Mouse (Mus musculus) adrenal gland, postnatal 36 days (tissue): ENCODE measurements around the gene Klf16. TPM values are rescaled to one million over a fixed set of nuclear protein-coding genes. Genes with fewer than 3 reads are reported as not detected.
A peak's percentile ranks its signal among the peaks of the same experiment; 100 is the strongest.

ENCODE experiments used
- DNase-seq, 2 experiments: peaks; one replicate each; pipeline ENCODE4 v3.0.0; 2021; ENCODE audit warnings: mixed read lengths in 1 of 2
- total RNA-seq, 2 experiments: library from RNA; stranded (reverse); gene quantifications; 2 replicates each; pipeline ENCODE4 v1.2.3; 2021

Klf16 gene
- total RNA-seq, 2 experiments from 2014 or later = 13.6 to 14.1 TPM

DNA sequence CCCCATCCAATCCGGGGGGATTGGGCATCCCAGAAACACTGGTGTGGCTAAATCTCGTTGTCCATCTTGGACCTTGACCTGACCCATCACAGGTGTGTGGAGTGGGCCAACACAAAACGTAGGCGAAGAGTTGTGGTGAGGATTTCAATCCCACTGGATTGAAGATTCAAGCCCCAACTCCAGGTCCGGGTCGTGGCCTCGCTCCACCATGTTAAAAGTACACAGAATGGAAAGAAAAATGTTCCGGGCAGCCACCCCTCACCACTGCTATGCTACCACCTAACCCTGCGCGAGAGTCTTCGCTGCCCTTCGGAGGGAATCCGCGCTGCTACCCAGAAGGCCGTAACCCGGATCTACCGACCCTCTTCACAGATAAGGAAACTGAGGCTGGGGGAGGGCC, 1.2 kb downstream of the Klf16 start:
- DNase-seq = no peak

DNA sequence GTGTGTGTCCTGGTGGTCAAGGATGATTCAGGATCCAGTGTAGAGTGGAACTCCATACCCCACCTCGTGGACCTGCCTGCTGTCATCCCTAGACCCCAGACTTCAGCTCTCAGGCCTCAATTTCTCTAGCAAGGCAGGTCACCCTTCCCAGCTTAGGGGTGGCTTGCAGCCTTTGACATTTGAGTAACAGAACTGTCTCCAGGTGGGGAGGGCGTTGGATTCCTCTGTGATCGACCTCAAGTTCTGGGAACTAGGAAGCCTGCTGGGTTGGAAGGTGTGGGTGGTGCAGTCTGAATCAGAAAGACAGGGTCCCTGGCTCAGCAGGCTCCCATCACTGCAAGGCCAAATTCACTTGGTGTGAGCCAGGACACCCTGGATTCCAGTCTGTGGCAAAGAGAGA, 2.2 kb downstream of the Klf16 start:
- no peak for DNase-seq

DNA sequence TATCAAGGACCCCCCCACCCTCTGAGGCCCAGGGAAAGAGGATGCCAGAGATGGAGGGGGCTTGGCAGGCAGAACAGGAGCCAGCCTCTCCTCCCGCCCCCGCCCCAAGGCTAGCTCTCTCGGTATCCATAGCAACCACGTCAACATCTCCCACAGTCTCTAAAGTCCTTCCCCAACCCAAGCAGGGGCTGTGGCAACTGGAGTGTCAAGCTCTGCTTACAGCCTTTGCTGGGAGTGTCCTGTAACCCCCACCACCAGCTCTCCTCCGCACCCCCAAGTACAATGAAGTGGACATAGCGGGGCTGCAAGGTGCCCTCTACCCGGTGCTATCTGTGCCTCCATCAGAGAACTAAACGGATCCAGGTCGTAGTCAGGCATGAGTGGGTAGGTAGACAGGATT, 3.2 kb downstream of the Klf16 start:
- no peak for DNase-seq

DNA sequence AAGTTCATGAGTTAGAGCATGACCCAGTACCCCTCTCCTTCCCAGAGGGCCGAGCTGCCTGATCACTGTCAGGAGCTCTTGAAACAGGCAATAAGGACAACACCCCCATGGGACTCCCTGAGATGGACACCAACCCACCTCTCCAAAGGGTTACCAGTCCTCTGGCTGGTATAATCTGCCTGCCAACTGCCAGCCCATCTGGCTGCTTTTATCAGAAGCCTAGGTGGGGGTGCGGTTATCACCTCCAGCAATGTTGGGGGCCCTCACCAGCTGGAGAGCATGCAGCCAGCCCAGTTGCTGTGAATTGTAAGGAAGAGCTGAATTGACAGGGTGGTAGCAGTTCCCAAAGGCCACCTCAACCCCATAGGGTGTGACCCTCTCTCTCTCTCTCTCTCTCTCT, 4.6 kb downstream of the Klf16 start:
- no peak for DNase-seq

DNA sequence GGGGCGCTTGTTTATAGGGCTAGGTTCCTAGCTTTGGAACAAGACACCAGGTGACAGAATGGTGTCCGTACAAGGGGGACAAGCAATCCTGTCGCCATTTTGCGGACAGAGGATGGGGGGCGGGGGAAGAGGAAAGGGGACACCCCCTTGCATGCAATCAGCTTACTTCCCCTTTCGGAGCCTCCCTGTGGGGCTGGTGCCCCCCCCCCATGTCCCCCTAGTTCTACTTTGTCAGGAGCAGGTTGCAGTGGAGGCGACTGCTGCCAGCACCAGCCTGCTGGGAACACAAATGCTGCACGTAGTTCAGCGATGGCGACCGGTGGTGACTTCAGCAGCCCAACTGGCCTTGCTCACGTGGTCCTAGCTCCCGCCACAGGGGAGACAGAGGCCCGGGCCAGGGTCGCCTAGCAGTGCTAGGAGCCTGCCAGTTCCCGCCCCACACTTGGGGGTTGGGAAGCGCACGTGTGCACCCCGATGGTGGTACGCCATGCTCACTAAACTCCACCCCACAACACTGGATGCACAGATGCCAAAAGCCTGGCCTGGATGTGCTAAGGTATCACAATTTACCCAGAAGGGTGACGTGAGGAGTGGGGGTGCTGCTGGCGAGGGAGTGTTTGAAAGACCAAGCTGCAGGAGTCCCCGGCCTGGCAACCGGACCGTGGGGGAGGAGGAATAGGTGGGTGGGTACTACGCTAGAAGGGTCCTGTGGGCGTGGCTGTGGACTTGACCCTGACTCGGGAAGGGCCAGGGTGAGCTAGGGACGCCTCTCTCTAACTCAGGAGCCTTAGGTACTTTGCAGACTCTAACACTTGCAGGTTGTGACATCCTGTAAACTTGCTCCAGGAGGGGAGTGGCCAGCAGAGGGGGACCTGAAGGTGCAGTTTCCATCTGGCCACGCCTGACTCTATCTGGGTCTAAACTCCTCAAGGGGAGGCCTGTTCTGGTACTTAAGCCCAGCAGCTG, 6.0 kb downstream of the Klf16 start:
- DNase-seq = no peak

DNA sequence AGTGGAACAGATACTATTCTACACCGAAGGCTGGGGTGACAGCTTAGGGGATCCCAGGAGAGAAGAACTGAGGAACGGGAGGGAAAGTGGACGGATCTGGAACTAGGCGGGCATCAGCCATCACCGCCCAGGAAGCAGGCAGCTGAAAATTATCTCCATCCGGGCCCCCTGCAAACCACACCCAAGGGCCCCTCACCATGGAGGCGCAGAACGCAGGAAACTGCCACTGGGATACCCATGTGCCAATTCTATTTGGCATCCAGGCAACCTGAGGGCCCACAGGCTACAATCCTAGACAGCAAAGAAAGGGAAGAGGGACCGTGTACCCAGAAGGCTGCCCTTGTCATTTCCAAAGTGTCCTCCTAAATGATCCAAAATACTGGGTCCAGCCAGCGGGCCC, 6.7 kb downstream of the Klf16 start:
- DNase-seq = no peak

DNA sequence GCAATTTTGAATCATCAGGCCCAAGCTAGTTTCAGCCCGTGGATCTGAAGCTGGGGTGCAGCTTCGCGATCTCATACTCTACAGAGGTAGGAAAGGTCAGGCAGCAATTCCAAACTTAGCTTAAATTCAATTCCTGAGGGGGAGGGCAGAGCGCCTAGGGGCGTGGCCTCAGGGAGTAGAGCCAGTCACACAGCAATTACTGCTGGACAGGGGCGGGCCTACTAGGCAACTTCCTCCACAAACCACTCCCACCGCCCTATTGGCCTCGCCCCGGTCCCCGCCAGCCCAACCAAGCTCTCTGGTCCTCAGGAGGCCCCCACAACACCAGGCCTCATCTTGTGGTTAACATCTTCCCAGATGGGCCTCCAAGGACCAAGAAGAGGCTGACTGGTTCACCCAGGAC, 7.5 kb downstream of the Klf16 start:
- DNase-seq = peak; percentile 63 to 84

DNA sequence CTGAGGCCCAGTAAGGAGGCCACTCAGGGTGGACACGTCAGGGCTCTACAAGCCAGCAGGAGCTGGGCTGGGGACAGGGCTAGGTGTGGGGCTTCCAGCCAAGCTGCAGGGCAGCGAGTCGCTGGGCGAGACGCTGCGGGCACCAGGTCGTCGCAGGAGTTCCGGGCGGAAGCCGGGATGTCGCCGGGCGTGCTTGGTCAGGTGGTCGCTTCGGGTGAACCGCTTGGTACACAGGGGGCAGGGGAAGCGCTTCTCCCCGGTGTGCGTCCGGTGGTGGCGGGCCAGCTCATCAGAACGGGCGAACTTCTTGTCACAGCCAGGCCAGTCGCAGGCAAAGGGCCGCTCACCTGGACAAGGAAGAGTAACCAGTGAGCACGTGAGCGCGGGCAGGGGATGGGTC, 8.2 kb downstream of the Klf16 start:
- DNase-seq = no peak

DNA sequence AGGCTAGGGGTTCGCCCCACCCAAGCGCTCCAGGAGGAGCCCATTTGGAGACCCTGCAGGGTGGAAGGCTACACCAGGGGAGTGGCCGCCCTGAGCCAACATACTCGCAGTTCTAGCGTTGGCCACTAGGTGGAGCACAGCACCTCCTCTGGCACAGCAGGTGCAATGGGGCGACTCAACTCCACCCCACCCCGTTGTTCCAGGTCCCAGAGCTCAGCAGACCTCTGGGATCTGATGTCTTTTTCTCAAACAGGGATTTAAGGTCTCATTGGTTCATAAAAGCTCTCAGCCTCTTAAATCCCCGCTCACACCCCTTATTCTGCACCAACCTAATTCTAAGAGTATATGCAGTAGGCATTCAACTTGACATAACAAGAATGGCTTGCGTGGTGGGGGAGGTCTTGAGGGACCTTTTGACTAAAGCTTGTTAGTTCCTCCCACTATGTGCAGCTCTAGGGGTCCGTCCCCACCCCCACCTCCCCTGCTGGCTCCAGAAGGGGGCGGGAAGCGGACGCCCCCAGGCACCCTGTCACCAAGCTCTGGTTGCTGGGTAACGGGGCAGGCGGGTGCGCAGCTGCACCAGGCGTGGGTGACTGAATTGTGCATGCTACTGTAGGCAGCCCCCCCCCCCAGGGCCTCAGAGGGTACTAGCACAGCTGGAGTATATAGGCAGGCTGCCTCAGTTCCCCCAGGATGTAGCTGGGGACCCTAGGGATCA, 10.6 kb downstream of the Klf16 start:
- DNase-seq = peak; percentile 86 to 89

DNA sequence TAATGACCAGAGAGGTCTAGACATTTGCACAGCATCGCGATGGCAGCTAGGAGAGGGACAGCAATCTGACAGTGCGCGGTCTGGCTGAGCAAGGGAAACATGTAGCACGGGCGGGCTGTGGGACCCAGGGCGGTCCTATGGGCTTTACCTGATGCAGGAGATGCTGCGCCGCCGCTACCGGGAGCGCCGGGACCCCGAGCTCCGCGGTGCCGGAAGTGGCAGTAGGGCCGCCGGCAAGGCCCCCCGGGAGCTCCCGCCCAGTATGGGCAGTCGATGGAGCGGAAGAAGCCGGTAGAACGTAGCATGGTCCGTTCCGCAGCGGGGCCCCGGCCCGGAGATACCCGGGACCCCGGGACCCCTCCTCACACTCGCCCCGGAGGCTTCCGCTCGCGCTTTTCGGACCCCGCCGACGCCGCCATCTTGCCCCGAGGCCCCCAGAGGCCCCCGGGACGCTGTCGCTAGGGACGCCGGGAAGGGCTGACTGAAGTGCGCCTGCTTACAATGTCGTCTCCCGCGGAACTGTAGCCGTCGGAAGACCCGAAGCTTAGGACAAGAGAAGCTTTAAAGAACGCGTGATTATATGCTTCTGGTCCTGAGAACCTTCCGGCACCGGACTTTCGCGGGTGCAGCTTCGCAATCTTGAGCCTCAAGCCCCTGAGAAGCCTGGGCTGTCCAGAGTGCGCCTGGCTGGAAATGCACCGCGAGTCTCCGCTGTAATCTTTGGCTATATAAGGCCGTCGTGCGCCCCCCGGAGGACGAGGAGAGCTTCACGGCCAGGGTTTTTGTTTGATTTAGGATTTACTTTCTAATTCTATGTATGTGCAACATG, 15.8 kb downstream of the Klf16 start, which contains the start of gene Rexo1:
TSS of gene Rexo1 (minus strand) at position 445 of the 829 bp plus-strand sequence.
- peak; percentile 94 to 95 for DNase-seq

DNA sequence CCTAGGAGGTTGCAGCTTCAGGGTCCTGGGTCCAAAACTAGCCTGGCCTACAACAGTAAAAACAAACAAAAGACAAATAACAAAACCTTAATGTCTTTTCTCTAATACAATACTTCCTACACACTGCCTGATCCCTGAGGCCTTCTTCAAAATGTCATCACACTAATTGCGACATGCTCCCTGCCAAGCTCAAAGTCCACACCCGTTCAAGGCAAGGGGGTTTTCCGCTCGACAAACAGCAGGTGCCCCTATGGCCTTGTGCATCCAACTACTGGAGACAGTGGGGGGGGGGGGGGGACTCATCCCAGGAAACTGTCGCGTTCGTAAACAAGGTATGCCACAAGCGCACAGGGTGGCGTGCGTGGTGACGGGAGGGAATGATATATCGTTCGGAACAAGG, 16.5 kb downstream of the Klf16 start:
- DNase-seq = no peak

DNA sequence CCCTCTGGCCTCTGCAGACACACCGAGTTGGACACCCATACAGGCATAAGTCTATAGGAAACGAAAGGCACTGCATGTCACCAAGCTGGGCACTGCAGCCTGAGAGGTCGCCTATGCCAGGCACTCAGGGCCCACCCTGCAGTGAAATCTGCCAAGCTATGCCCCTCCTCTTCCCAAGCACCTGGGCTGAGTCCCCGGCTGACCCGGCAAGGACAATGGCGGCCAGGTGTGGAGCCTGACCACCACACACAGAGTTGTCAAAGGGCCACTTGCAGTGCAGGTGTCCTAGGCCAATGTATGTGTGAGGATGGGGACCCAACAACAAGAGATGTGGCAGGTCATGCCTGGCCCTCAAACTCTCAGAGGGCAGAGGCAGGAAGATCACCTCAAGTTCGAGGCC, 17.7 kb downstream of the Klf16 start:
- no peak for DNase-seq

DNA sequence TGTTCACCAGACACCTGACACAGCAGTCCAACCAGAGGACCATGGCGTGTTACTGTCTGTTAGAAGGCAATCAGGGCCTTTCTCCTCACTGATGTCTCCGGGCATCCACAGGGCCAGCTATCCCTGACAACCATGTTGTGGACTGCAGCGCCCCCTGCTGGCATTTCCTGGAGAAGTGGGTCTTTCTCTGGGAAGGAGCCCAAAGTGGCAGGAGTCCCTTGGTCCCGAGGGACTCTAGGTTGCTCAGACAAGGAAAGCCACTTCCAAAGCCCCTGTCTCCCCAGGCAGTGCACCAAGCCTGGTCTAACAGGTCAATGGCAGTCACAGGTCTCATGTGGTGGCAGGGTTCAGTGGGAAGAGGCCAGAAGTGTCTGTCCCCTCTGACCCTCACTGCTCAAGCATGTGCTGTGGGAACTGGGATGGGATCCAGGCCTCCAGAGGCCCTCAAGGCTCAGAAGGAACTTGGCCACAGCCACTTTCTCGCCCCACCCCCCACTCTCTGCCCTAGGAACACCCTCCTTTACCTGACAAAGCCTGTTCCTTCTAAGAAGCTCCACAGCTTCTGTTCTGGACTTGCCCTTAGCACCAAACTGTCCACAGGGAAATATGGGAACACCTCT, 19.7 kb downstream of the Klf16 start:
- DNase-seq = peak; percentile 91 to 92

DNA sequence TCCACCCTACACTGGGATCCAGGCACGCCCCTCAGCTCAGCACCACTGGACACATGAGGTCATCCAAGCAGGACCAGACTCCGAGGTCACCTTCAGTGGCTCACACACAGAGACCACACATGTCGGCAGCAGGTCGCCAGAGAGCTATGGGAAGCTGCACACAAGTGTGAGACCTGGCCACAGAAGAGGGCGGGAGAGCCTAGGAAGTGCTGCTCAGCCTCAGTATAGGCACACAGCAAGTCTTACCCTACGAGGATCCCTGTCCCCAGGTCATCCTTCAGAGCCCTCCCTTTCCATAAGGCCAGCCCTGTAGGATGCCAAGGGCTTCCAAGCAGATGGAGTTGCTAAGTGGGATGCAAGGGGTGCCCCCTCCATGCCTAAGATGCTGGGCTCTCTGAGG, 23.1 kb downstream of the Klf16 start:
- DNase-seq = no peak

DNA sequence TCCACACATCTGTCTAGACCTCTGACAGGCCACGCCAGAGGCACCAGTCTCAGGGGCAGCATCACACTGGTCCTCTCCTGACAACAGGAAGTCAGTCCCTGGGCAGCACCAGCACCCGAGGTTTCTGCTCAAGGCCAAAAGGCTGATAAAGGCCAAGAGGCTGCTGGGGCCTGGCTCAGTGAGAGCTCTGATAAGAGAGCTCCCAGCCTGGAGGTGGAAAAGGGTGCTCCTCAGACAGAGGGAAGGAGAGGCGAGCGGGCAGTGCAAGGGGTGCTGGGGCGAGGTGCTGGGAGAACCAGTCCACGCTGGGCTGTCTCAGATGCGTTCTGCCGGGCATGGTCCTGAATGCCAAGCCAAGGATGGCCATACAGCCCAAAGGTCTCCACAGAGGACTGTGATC, 23.5 kb downstream of the Klf16 start:
- peak; percentile 48 to 55 for DNase-seq

DNA sequence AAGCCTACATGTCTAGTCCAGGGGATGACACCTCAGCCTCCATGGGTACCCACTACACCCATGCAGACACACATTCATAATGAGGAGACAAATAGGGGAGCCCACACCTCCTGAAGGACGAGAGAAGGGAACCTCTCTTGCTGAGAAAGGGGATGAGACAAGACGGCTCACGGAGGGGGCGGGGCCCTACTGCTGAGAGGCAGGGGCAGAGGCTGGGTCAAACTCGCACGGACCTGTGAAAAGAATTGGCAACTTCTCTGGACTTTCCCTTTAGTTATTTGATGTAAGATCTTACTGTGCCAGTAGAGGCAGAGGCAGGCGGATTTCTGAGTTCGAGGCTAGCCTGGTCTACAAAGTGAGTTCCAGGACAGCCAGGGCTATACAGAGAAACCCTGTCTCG, 24.8 kb downstream of the Klf16 start:
- DNase-seq = no peak

DNA sequence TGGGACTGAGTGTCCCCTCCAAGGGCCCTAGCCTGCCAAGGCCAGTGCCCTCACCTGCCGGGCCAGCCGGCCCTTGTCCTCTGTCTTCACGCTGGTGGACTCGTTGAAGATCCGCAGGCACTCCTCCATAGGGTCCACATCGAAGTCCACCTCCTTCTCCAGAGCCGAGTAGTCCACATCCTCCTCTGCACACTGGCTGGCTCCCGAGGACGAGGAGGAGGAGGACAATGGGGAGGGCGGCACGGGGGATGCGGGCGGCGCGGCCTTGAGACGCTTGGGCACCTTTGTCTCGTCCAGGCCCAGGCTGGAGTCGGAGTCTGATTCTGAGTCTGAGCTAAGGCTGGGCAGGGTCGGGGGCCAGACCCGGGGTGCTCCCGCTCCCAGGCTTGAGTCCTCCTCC, 27.8 kb downstream of the Klf16 start:
- peak; percentile 31 to 38 for DNase-seq

DNA sequence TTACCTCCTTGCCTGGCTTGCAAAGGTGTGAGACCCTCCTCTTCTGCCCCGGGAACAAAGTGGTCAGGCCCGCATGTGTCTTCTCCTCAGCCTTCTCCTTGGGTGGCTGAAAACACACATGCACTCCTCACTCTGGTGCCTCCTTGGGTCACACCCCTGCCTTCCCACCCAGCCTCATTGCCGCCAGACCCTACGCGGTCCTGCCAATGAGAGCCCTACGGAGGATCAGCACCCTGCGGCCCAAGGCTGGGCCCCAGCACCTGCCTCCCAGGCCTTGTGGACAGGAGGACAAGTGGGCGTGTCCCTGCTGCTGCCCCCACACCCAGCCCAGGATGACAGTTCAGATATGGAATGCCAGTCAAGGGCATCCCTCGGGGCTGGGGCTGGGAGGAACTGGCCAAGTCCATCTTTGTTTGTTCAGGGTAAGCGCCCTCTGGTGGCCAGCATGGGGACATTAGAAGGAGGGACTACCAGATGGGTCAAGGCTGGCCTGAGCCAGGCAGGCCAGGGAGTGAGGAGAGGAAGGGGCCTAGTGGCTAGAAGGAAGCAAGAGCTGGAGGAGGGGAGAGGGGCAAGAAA, 28.6 kb downstream of the Klf16 start:
- peak; percentile 92 to 93 for DNase-seq

DNA sequence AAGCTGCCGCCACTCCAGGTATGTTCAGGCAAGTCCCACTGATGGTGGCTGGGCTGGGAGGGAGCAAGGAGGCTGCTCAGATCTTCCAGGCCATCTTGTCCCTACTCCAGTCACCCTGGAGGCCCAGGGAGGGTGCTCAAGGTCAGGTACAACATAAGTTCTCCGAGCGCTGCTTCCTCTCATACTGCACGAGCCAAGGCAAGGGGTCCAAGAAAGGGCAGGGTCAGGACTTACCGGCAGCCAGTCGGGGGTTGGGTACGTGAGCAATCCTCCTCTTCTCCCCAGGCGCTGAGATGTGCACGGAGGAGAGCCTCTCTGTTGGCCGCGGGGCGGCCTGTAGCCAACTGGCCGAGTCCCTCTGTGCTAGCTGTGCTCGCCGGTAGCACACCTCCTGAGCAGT, 29.6 kb downstream of the Klf16 start:
- DNase-seq = peak in 1 of 2 experiments; percentile 40

DNA sequence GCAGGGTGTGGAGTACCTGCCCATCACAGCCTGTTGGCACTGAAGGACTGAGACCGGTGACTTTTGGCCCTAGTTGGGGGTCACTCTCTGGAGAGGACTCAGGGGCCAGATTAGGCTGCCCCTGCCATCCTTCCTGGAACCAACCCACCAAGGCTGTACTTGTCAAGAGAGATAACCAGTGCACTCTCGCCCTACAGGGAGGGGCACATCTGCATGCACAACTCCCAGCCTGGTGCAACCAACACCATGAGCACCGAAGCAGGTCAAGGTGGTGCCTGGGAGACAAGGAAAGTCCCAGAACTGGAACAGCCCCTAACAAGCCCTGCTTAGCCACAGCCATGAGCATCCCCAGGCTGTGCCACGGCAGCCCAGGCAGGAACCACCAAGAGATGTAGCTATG, 30.2 kb downstream of the Klf16 start:
- DNase-seq = no peak

DNA sequence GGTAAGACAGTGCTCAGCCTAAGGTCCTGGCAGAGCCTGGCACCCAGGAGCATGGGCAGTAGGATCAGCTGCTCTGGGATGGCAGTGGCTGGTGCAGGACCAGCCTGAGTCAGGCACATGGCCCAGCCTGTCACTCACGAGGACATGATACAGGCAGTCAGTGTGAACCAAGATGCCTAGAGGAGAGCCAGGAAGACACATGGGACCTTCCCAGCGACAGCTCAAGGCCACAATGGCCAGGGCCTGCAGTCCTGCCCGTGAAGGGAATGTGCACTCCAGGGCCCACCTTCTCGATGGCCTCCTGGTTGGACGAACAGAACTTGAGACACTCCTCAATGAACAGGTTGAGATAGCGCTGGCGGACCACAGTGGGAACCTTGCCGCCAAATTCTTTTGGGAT, 31.5 kb downstream of the Klf16 start:
- peak in 1 of 2 experiments; percentile 48 for DNase-seq

DNA sequence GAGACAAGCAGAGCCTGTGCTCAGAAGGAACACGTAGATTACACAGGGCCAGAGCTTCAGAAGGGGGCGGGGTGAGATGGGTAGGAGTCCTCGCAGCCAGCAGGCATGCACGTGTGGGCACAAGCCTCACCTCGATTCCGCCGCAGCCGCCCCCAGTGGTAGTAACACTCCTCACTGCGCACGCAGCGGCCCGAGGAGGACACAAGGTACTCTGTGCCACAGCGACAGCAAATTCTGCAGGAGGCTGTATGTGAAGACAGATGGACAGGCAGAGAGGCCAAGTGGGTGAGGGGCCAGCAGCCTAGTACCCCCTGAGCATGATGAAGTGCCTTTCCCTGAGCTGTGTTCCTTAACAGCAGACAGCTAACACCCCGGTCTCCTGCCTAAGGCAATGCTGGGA, 33.2 kb downstream of the Klf16 start:
- no peak for DNase-seq
